Mouse (Mus musculus) lung, postnatal 0 days (tissue): ENCODE measurements at regions not wholly inside any gene's neighbourhood (a gene's known extent, or its start where the extent isn't known, plus 50 kb on each side); places are given as distances from the start of the nearest gene placed in this dataset.

ENCODE experiments used
- ATAC-seq: fragments of 200-750 bp; cut with Nextera tagmentation; 2 replicates; pipeline ENCODE4 v1.8.0; 2017; ENCODE audit warnings: moderate library complexity
- DNase-seq: peaks from one replicate; pipeline ENCODE4 v3.0.0-alpha.2; 2016; ENCODE audit warnings: low spot score
- H3K27ac ChIP-seq: fragments of 300-500 bp; sonication (generic); 2 replicates; pipeline ENCODE4 v1.5.1; 2014; ENCODE audit warnings: antibody characterized with exemption, mild to moderate bottlenecking, low read length, mixed read lengths
- H3K27me3 ChIP-seq: fragments of 300-500 bp; sonication (generic); replicated peaks from 2 replicates; pipeline ENCODE4 v1.6.1; 2014; ENCODE audit warnings: low read length, mixed read lengths; ENCODE audit not compliant: insufficient read depth
- H3K36me3 ChIP-seq: fragments of 300-500 bp; sonication (generic); 2 replicates; pipeline ENCODE4 v1.6.1; 2014; ENCODE audit warnings: low read length, mixed read lengths; ENCODE audit not compliant: insufficient read depth
- H3K4me1 ChIP-seq: fragments of 300-500 bp; sonication (generic); 2 replicates; pipeline ENCODE4 v1.6.1; 2014; ENCODE audit warnings: antibody characterized with exemption, low read depth, low read length, mixed read lengths; ENCODE audit not compliant: insufficient read depth
- H3K4me2 ChIP-seq: fragments of 300-500 bp; sonication (generic); replicated peaks from 2 replicates; pipeline ENCODE4 v1.6.1; 2014; ENCODE audit warnings: low read depth, mild to moderate bottlenecking, low read length, moderate library complexity, mixed read lengths
- H3K4me3 ChIP-seq: fragments of 300-500 bp; sonication (generic); 2 replicates; pipeline ENCODE4 v1.5.1; 2014; ENCODE audit warnings: low read depth, low read length
- H3K9ac ChIP-seq: fragments of 300-500 bp; sonication (generic); replicated peaks from 2 replicates; pipeline ENCODE4 v1.6.1; 2014; ENCODE audit warnings: low read depth, mild to moderate bottlenecking
- H3K9me3 ChIP-seq: fragments of 300-500 bp; sonication (generic); 2 replicates; pipeline ENCODE4 v1.6.1; 2016; ENCODE audit warnings: low read length, mixed read lengths
- CTCF ChIP-seq: IDR thresholded peaks from 2 replicates; pipeline ENCODE4 v1.5.1; 2016; ENCODE audit warnings: antibody characterized with exemption, mild to moderate bottlenecking
- EP300 ChIP-seq: IDR thresholded peaks from 2 replicates; pipeline ENCODE4 v1.6.1; 2016; ENCODE audit warnings: antibody characterized with exemption, mild to moderate bottlenecking, control low read depth
- WGBS: fragments of 180-500 bp; shearing (Covaris S2); extraction: QIAGEN DNeasy Blood & Tissue Kit; methylation state at CpG from one replicate; pipeline ENCODE4 v1.1.7; 2014; 5-methylcytosine and 5-hydroxymethylcytosine counted together

GRCm38 (mm10) chr17:83955058-83955697, 107.4 kb upstream of the Haao start:
- no peaks in the 10 kb centered on the region for H3K9me3 ChIP-seq
- ATAC-seq (no peak), DNase-seq (no peak)
- 61% methylated on average over 10 of the region's 10 CpGs for WGBS
- TF ChIP-seq CTCF (no peak), EP300 (no peak)
- no peak overlapping the region for H3K9ac ChIP-seq
- no peak overlapping the region for H3K4me3 ChIP-seq
- no peak overlapping the region for H3K4me2 ChIP-seq
- peaks cover 16% of the 10 kb centered on the region; the same call in 1 of the 2 replicates for H3K4me1 ChIP-seq
- H3K27me3 ChIP-seq, result no peaks in the 10 kb centered on the region
- peak overlapping the region; percentile 70 for H3K27ac ChIP-seq
- no peaks in the 10 kb centered on the region for H3K36me3 ChIP-seq

GRCm38 (mm10) chr17:83954291-83955057, 106.7 kb upstream of the Haao start:
- WGBS, result 19% methylated on average over 16 of the region's 16 CpGs
- Histone ChIP-seq H3K36me3 (no peaks in the 10 kb centered on the region), H3K9ac (no peak overlapping the region), H3K4me1 (peaks cover 13% of the 10 kb centered on the region; the same call in 1 of the 2 replicates), H3K9me3 (no peaks in the 10 kb centered on the region), H3K27me3 (no peaks in the 10 kb centered on the region), H3K27ac (peak overlapping the region; percentile 70), H3K4me3 (no peak overlapping the region), H3K4me2 (no peak overlapping the region)
- DNase-seq, result peak; percentile 65
- TF ChIP-seq EP300 (no peak), CTCF (no peak)
- peak; percentile 49 for ATAC-seq

- H3K9ac ChIP-seq, result no peak overlapping the region
- no peak overlapping the region for H3K4me3 ChIP-seq
- 47% methylated on average over 7 of the region's 7 CpGs for WGBS
- no peak overlapping the region for H3K4me2 ChIP-seq
- DNase-seq, result peak; percentile 49
- H3K4me1 ChIP-seq, result peaks cover 11% of the 10 kb centered on the region; the same call in 1 of the 2 replicates
- no peaks in the 10 kb centered on the region for H3K27me3 ChIP-seq
- ATAC-seq, result 0 out of 2 replicates have a peak, but pooled peaks have one; percentile 10
- no peak for TF ChIP-seq CTCF
- TF ChIP-seq EP300, result no peak
- peak overlapping the region; percentile 70 for H3K27ac ChIP-seq
- no peaks in the 10 kb centered on the region for H3K36me3 ChIP-seq
- H3K9me3 ChIP-seq, result no peaks in the 10 kb centered on the region
Measured at GRCm38 (mm10) chr17:83953656-83954055, 105.9 kb upstream of the Haao start.

DNA sequence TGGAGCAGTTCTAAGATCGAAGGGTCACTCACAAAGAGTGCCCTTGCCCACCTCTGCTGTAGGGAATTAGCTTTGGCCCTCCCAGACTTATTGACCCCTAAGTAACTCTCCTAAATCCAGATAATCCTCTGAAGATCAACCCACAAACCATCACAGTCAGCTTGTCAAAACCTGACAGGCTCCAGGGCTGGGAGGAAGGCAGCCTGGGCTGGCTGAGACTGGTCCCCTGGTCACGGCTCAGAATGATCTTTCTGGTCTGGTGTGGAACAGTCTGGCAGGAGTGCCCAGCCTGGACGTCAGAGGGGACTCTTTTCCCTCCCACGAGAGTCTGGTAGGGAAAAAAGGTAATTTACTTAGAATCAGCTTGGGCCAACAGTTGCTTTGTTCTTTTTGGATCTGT, 99.0 kb upstream of the Haao start:
- H3K9ac ChIP-seq, result no peak overlapping the region
- DNase-seq (no peak), ATAC-seq (no peak)
- no peak overlapping the region for H3K4me3 ChIP-seq
- H3K4me2 ChIP-seq, result no peak overlapping the region
- WGBS, result 53% methylated on average over 4 of the region's 4 CpGs
- TF ChIP-seq EP300, result no peak
- TF ChIP-seq CTCF, result no peak
- H3K36me3 ChIP-seq, result no peaks in the 10 kb centered on the region
- no peaks in the 10 kb centered on the region for H3K27me3 ChIP-seq
- H3K4me1 ChIP-seq, result no peaks in the 10 kb centered on the region
- no peak overlapping the region for H3K27ac ChIP-seq
- no peaks in the 10 kb centered on the region for H3K9me3 ChIP-seq

DNA sequence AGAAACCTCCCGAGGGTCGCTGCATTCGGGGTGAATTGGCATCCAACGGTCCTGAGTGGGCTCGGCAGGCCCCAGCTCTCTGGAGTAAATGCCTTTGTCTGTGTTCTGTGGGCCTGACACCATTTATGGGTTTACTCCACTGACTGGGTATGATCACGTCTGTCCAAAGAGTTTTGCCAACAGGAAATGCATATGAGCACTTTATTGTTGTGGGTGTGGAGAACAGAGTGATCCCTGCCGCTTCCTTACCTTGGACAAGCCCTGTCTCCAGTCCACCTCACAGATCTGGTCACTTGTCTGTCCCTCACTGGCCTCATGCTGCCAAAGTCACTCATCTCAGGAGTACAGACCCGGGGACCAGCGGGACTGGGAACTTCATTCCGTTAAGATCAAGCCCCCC, 91.6 kb upstream of the Haao start:
- no peaks in the 10 kb centered on the region for H3K27me3 ChIP-seq
- 82% methylated on average over 10 of the region's 10 CpGs for WGBS
- DNase-seq, result no peak
- no peaks in the 10 kb centered on the region for H3K9me3 ChIP-seq
- H3K36me3 ChIP-seq, result no peaks in the 10 kb centered on the region
- no peak overlapping the region for H3K9ac ChIP-seq
- ATAC-seq, result no peak; the same call in 1 of the 2 replicates
- H3K4me2 ChIP-seq, result no peak overlapping the region
- TF ChIP-seq CTCF (no peak), EP300 (peak; percentile 55)
- no peak overlapping the region for H3K4me3 ChIP-seq
- peaks cover 5% of the 10 kb centered on the region; the same call in 1 of the 2 replicates for H3K4me1 ChIP-seq
- H3K27ac ChIP-seq, result no peak overlapping the region

DNA sequence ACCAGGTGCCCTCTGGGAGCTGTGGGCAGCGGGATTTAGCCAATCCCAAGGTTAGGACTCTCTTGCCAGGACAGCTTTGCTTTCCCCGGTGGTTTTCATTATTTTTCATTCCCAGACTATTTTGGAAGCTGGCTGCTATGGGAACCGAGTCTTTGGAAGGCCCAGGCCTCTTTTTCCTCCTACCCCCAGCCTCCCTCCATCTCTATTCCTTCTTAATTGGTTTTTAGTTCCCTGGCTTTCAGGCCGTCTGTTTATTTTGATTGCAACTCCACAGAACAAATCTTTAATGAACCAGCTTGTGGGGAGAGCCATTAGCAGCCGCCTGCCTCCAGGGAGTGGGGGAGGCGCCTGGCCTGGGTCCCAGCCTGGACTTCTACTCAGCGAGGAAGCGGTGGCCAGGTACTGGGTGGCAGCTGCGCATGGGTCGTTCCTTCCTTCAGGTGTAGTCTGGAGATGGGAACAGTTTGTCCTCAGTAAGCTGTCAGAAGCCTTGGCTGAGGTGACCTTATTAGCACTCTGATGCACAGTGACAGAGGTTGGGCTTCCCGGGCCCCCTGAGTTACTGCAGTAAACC, 91.0 kb upstream of the Haao start:
- TF ChIP-seq CTCF (no peak), EP300 (no peak)
- Histone ChIP-seq H3K4me2 (no peak overlapping the region), H3K9me3 (no peaks in the 10 kb centered on the region), H3K36me3 (no peaks in the 10 kb centered on the region), H3K4me1 (peaks cover 5% of the 10 kb centered on the region; the same call in 1 of the 2 replicates), H3K27ac (no peak overlapping the region), H3K4me3 (no peak overlapping the region), H3K9ac (no peak overlapping the region), H3K27me3 (no peaks in the 10 kb centered on the region)
- WGBS, result 62% methylated on average over 11 of the region's 11 CpGs
- ATAC-seq (no peak), DNase-seq (no peak)
